Mouse (Mus musculus): ENCODE measurements around the gene Prkar2a. TPM values are rescaled to one million over a fixed set of nuclear protein-coding genes. Genes with fewer than 3 reads are reported as not detected.
A peak's percentile ranks its signal among the peaks of the same experiment; 100 is the strongest.

Prkar2a gene
- polyA plus RNA-seq, 1 experiment from 2014 or later, result 9.5 TPM

GRCm38 (mm10) chr9:108798508-108799075, 109.5 kb downstream of the Prkar2a start:
- no peak for DNase-seq
- ATAC-seq (ENCODE audit: low read depth), result no peak
- peaks cover 65% of the 10 kb centered on the region for H3K36me3 ChIP-seq
- H3K9me3 ChIP-seq (replicated peaks), result no peaks in the 10 kb centered on the region
- no peak overlapping the region for H3K4me2 ChIP-seq
- no peak overlapping the region; the same call in 1 of the 2 replicates for H3K27ac ChIP-seq
- 77% methylated on average over 5 of the region's 5 CpGs for WGBS (ENCODE audit: insufficient replicate concordance)
- H3K27me3 ChIP-seq, result no peaks in the 10 kb centered on the region
- H3K9ac ChIP-seq, result no peak overlapping the region
- no peak overlapping the region for H3K4me3 ChIP-seq (replicated peaks)
- H3K4me1 ChIP-seq (replicated peaks), result peaks cover 53% of the 10 kb centered on the region

GRCm38 (mm10) chr9:108799564-108799963, 110.5 kb downstream of the Prkar2a start:
- WGBS (ENCODE audit: insufficient replicate concordance), result 88% methylated on average over 3 of the region's 3 CpGs
- no peaks in the 10 kb centered on the region for H3K9me3 ChIP-seq (replicated peaks)
- H3K4me1 ChIP-seq (replicated peaks), result peaks cover 51% of the 10 kb centered on the region
- no peak overlapping the region for H3K4me2 ChIP-seq
- H3K27ac ChIP-seq, result 0 out of 2 replicates have a peak overlapping the region, but pooled peaks have one; percentile 3
- no peaks in the 10 kb centered on the region for H3K27me3 ChIP-seq
- H3K36me3 ChIP-seq, result peaks cover 75% of the 10 kb centered on the region
- H3K9ac ChIP-seq, result no peak overlapping the region
- no peak for DNase-seq
- no peak for ATAC-seq (ENCODE audit: low read depth)
- no peak overlapping the region for H3K4me3 ChIP-seq (replicated peaks)

Small RNA genes lying within 50 kb of the gene (microRNA-seq; reads per million reads assigned to microRNA genes)
- not detected for gene Gm26298

Other genes with a start within 250 kb of the Prkar2a start
- gene Ccdc71, start 228.8 kb upstream of the Prkar2a start, polyA plus RNA-seq (2015; fragmentation: Nextera tagmentation; extraction: Ambion mirVana), result 23.5 and 26.0 TPM in 2 replicates
- gene Klhdc8b, start 227.7 kb upstream of the Prkar2a start, polyA plus RNA-seq (2015; fragmentation: Nextera tagmentation; extraction: Ambion mirVana), result 12.3 and 12.8 TPM in 2 replicates
- gene Lamb2, start 209.6 kb upstream of the Prkar2a start, polyA plus RNA-seq (2015; fragmentation: Nextera tagmentation; extraction: Ambion mirVana), result 5.3 and 6.4 TPM in 2 replicates
- gene Usp19, start 198.7 kb upstream of the Prkar2a start, polyA plus RNA-seq (2015; fragmentation: Nextera tagmentation; extraction: Ambion mirVana), result 26.0 and 27.0 TPM in 2 replicates
- gene Qars, start 181.6 kb upstream of the Prkar2a start, polyA plus RNA-seq (2015; fragmentation: Nextera tagmentation; extraction: Ambion mirVana), result 63.1 and 66.1 TPM in 2 replicates
- gene Qrich1, start 172.5 kb upstream of the Prkar2a start, polyA plus RNA-seq (2015; fragmentation: Nextera tagmentation; extraction: Ambion mirVana), result 46.2 and 61.1 TPM in 2 replicates
- 153 and 166 TPM in 2 replicates for gene Impdh2, start 129.0 kb upstream of the Prkar2a start, polyA plus RNA-seq (2015; fragmentation: Nextera tagmentation; extraction: Ambion mirVana)
- gene Ndufaf3, start 121.9 kb upstream of the Prkar2a start, polyA plus RNA-seq (2015; fragmentation: Nextera tagmentation; extraction: Ambion mirVana), result 27.5 and 35.5 TPM in 2 replicates
- 40.5 and 43.2 TPM in 2 replicates for gene Dalrd3, start 119.4 kb upstream of the Prkar2a start, polyA plus RNA-seq (2015; fragmentation: Nextera tagmentation; extraction: Ambion mirVana)
- gene Wdr6, start 110.6 kb upstream of the Prkar2a start, polyA plus RNA-seq (2015; fragmentation: Nextera tagmentation; extraction: Ambion mirVana), result 16.4 and 18.3 TPM in 2 replicates
- 0.61 and 0.70 TPM in 2 replicates for gene P4htm, start 91.6 kb upstream of the Prkar2a start, polyA plus RNA-seq (2015; fragmentation: Nextera tagmentation; extraction: Ambion mirVana)
- gene Arih2, start 39.9 kb upstream of the Prkar2a start, polyA plus RNA-seq (2015; fragmentation: Nextera tagmentation; extraction: Ambion mirVana), result 28.6 and 35.1 TPM in 2 replicates
- gene Slc25a20, start 27.2 kb upstream of the Prkar2a start, polyA plus RNA-seq (2015; fragmentation: Nextera tagmentation; extraction: Ambion mirVana), result 25.6 and 26.5 TPM in 2 replicates
- gene Ip6k2, start 94.5 kb downstream of the Prkar2a start, polyA plus RNA-seq (2015; fragmentation: Nextera tagmentation; extraction: Ambion mirVana), result 11.5 and 11.6 TPM in 2 replicates
- gene Nckipsd, start 119.1 kb downstream of the Prkar2a start, polyA plus RNA-seq (2015; fragmentation: Nextera tagmentation; extraction: Ambion mirVana), result 3.9 and 5.9 TPM in 2 replicates
- gene Celsr3, start 137.0 kb downstream of the Prkar2a start, polyA plus RNA-seq (2015; fragmentation: Nextera tagmentation; extraction: Ambion mirVana), result 0.03 TPM in 2 replicates
- 6.7 and 8.6 TPM in 2 replicates for gene Slc26a6, start 164.0 kb downstream of the Prkar2a start, polyA plus RNA-seq (2015; fragmentation: Nextera tagmentation; extraction: Ambion mirVana)
- gene Tmem89, start 225.3 kb downstream of the Prkar2a start, polyA plus RNA-seq (2015; fragmentation: Nextera tagmentation; extraction: Ambion mirVana), result not detected in 2 replicates
- gene Uqcrc1, start 247.3 kb downstream of the Prkar2a start, polyA plus RNA-seq (2015; fragmentation: Nextera tagmentation; extraction: Ambion mirVana), result 354 and 355 TPM in 2 replicates